Mouse (Mus musculus): ENCODE measurements around the gene Mgme1. TPM values are rescaled to one million over a fixed set of nuclear protein-coding genes. Genes with fewer than 3 reads are reported as not detected.

Mgme1 gene
- 6.8 and 7.6 TPM in 2 replicates for total RNA-seq (2017)

DNA sequence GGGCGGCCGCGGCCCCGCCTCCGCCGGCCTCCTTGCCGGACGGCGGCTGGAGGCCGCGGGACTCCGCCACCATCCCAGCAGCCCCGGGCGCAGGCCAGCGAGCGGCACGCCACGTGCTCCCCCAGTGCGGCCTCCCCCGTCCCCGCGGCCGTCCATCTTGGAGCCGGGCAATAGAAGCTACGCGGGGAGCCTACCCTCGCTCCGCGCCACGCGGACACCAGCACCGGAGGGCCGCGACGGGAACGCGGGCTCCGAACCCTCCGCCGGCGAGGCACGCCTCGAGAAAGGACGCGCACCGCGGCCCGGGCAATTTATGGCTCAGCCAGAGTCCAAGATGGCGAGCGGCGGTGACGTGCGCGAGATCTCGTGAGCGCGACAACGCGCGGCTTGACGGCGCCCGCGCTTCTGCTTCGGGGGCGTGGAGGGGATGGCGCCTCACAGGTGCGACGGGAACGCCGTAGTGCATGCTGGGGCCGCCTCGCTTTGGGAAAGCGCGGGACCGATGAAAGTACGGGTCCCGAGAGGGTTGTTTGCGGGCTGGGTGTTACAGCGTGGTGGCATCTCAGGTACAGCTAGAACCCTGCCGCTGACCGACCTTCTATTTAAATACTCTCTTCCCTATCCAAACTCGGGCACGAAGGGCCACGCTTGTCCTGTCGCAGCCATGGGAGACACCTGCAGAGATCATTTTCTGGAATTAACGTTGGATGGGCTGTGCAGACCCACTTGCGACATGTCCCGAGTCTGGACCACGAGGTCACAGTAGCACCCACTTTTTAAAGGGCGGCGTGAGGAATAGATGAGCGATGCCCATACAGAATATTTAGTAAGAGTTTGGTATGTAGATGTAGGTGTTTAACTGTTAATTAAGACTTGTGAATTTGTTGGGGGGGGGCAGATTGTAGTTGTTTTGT is at the start of gene Mgme1, which contains the start of gene Snx5:
TSS of gene Mgme1 (plus strand) at position 157 of the 914 bp plus-strand sequence.
TSS of gene Snx5 (minus strand) at position 400 of the 914 bp plus-strand sequence.
- peak; percentile 79 for ATAC-seq (ENCODE audit: extremely low read depth, insufficient number of reproducible peaks, low FRiP score, poor library complexity, severe bottlenecking)

DNA sequence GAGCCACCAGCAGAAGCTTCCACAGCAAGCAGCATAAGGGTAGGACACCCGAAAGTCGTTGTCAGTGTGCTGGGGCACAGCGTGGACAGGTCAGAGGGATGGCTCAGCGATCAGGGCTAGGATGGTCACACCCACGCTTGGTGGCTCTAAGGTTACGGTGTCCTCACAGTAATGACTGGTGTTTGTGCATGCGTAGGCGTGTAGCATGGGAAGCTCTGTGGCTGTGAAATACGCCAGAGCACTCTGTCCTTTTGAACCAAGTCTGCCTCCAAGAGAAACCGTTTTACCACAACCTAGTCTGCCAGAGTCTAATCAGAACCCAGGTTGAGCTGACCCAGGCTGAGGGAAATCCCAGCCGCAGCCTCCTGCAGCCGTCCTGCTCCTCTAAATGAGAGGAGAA is 46.1 kb upstream of the Mgme1 start:
- ATAC-seq (ENCODE audit: extremely low read depth, insufficient number of reproducible peaks, low FRiP score, poor library complexity, severe bottlenecking): peak; percentile 22; the same call in 1 of the 2 replicates

DNA sequence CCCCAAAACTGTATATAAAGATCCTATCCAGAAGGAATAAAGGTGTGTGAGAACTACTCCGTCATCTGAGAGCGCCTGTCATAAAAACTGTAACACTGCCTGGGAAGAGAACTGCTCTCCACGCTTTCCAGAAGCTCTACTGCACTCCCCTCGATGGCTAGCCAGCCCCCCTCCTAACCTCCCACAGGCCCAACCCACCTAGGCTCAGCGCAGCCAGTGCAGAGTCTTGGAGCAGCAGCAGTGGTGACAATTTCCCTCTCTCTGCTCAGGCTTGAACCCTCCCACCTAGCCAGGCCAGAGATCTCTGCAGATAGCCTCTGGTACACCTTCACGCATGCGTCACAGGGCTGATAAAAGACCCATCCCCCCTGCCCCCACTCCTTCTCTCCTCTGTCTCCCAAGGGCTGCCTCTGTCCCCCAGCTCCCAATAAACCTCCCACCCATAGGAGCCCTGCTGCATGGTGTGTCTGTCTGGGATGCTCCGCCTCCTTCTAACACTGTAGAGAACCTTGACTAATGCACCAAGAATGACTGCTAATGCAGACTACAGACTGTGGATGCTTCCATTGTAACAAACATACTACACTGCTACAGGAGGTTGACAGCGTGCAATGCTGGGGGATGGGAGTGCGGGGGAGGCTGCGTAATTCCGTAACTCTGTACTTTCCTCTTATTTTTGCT is 43.4 kb upstream of the Mgme1 start:
- ATAC-seq (ENCODE audit: extremely low read depth, insufficient number of reproducible peaks, low FRiP score, poor library complexity, severe bottlenecking): no peak

DNA sequence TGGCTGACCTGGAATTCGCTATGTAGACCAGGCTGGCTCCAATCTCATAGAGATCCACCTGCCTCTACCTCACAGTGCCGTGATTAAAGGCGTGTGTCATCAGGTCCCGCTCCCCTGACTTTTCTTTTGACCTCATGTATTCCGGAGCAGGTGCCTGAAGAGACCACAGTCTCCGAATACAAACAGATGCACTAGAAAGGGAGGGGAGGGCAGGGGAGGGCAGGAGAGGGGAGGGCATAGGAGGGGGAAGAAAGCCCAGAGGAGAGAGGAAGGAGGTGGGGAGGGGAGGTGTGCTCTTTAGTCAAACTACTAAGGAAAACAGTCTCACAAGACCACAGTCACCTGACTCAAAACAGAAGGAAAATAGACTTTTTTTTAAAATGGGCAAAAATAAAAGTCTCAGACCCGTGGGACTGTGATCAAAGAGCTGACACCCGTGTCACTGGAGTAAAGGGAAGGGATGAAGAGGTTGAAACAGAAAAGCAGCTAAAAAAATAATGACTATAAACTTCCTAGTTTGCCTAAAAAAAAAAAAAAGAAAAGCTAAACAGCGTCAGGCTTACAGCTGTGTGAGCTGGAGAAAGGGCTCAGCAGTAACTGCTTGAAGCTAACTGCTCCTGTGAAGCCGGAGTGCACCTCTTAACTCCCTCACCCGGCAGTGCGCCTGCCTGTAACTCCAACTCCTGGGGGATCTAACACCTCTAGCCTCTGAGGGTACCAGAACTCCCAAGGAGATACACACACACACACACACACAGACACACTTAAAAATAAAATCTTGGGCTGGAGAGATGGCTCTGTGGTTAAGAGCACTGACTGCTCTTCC is 41.7 kb upstream of the Mgme1 start:
- ATAC-seq (ENCODE audit: extremely low read depth, insufficient number of reproducible peaks, low FRiP score, poor library complexity, severe bottlenecking): peak; percentile 55

DNA sequence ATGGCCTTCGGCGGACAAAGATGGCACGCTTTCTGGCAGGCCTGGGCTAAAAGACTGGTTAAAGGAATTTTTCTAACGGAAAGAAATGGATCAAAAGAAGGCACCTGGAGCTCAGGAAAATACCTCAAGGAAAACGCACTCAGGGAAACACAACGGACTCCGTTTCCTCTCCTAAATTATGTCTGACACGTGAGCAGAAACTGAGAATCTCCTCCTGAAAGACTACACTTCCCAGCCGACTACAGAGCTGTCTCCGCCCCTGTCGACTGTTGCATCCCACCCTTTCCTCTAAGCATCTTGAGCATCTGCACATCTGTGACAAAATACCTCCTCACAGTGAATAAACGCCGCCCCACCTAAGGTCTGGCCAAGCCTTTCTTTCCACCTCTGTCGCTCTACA is 40.8 kb upstream of the Mgme1 start:
- no peak for ATAC-seq (ENCODE audit: extremely low read depth, insufficient number of reproducible peaks, low FRiP score, poor library complexity, severe bottlenecking)

DNA sequence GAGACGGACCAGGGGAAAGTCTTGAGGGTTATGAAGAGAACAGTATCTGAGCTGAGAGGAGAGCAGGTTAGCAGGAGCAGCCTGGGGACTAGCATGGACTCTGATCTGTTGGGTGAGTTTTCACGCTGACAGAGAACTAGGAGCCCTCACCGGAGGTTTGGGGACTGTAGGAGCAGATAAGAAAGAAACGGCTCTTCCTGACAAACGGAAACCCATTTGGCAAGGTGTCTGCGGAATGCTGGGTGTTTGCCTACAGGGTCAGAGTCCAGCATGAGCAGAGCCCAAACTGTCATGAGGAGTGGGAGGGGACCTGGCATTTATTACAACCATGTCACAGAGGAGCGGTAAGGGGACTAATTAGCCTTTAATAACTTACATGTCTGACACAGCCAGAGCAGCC is 40.0 kb upstream of the Mgme1 start:
- ATAC-seq (ENCODE audit: extremely low read depth, insufficient number of reproducible peaks, low FRiP score, poor library complexity, severe bottlenecking): no peak

DNA sequence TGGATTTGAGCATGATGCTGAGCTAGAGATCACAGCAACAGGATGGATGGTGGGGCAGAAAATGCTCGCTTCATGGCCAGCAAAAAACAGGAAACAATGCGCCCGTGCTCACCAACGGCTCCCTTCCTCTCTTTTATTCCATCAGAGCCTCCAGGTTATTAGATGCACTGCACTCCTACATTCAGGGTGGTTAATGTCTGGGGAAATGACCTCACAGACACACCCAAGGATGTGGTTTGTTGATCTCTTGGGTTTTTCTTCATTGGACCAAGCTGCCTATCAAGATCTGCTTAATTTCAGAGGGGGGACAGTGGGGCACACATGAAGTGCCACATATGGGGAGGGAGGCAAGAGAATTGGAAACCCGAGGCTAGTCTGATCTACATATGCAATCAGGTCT is 39.3 kb upstream of the Mgme1 start:
- ATAC-seq (ENCODE audit: extremely low read depth, insufficient number of reproducible peaks, low FRiP score, poor library complexity, severe bottlenecking): peak; percentile 81

DNA sequence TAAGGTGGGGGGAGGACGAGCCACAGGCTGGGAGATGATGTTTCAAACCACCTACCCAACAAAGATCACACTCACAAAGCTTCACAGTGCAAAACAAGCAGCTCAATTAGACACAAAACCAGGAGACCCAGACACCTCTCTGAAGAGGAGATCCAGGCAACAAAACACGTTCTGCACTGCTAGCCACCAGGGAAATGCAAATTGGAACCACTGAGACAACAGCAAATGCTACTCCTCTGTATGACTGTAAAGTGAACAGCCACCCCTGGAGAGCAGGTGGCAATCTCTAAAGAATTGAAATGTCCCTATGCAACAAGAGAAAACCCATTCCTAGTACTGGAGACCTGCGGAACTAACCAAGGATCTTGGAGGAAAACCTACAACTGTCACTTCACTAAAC is 36.9 kb upstream of the Mgme1 start:
- ATAC-seq (ENCODE audit: extremely low read depth, insufficient number of reproducible peaks, low FRiP score, poor library complexity, severe bottlenecking): peak; percentile 54

DNA sequence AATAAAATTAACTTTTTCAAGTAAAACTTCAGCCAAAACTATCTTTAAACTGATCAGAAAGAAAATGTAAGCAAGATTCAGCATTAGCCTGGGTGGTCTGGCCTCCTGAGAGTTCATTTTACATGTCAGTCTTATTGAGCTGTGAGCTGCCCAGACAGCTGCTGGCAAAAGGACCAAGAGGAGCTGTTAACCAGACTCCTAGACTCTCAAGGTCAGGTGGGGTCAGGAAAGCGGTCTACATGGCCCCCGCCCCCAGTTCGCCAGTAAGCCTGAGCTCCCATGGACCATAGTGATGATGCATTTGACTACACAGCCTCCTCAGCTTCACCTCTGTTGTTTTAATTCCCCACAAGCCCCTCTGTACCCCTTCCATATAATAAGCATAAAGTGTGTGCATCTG is 34.7 kb upstream of the Mgme1 start:
- no peak for ATAC-seq (ENCODE audit: extremely low read depth, insufficient number of reproducible peaks, low FRiP score, poor library complexity, severe bottlenecking)

DNA sequence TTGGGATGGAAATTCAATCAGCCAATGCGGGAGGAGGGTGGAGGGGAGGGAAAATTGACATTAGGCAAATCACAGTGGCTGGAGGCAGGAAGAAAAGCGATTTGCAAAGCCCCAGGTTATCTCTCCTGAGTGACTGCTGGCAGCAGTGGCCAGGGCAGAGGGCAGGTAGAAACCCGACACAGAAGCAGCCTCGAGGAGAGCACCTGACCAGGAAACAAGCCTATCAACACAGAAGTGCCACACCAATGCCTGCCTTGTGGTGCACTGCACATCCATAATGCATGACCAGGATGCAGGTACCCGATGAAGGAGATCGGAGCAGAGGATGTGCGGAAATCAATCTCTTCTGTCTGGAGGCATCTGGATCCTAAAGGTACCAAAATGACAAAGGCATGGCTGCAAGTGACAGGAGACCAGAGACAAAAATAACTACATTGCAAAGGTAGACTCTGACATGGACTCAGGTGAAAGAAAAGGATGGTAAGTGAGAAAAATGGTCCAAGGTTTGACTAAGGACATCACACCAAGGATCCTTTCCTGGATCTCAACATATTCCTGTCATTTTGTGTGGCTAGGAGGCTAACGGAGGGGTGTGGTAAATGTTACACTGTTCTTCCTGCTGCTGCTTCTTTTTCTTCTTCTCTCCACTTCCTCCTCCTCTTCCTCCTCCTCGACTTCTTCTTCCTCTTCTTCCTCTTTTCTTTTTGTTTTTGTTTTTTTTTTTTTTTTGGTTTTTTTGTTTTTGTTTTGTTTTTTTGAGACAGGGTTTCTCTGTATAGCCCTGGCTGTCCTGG is 33.5 kb upstream of the Mgme1 start:
- ATAC-seq (ENCODE audit: extremely low read depth, insufficient number of reproducible peaks, low FRiP score, poor library complexity, severe bottlenecking): no peak

DNA sequence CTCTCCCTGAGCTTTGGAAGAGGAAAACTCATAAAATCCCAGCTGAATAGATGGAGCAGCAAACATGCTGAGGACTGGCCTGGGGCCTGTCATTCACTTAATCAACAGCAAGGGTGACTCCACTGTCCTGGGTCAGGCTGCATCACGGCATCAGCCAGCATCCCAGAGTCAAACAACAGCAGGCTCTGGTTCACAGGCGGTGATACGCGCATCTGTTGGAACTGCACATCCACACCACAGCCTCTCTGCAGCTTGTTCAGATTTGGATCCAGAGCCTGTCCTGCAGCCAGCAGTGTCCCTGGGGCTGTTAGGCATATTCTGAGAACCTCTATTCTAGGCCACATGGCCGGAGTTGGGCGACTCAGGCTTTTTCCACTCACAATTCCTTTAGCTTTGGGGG is 32.1 kb upstream of the Mgme1 start:
- ATAC-seq (ENCODE audit: extremely low read depth, insufficient number of reproducible peaks, low FRiP score, poor library complexity, severe bottlenecking): no peak

DNA sequence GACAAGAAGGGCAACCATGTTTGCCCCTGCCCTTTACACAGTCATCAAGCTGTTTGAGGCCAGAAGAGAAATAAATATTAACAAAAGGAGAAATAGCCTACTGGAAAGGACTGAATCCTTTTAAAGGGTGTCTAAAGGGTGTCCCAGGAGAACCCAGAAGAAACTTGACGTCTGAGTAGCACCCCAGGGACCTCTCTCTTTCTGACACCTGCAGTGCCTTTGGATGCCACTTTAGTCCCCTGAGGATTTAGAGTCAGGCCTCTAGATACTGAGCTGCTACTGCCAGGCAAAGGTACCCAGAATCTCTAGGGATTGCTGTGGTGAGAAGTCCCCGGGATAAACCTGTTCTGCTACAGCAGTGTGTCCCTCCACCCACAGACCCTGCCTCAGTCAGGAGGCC is 31.1 kb upstream of the Mgme1 start:
- peak; percentile 33; the same call in 1 of the 2 replicates for ATAC-seq (ENCODE audit: extremely low read depth, insufficient number of reproducible peaks, low FRiP score, poor library complexity, severe bottlenecking)

DNA sequence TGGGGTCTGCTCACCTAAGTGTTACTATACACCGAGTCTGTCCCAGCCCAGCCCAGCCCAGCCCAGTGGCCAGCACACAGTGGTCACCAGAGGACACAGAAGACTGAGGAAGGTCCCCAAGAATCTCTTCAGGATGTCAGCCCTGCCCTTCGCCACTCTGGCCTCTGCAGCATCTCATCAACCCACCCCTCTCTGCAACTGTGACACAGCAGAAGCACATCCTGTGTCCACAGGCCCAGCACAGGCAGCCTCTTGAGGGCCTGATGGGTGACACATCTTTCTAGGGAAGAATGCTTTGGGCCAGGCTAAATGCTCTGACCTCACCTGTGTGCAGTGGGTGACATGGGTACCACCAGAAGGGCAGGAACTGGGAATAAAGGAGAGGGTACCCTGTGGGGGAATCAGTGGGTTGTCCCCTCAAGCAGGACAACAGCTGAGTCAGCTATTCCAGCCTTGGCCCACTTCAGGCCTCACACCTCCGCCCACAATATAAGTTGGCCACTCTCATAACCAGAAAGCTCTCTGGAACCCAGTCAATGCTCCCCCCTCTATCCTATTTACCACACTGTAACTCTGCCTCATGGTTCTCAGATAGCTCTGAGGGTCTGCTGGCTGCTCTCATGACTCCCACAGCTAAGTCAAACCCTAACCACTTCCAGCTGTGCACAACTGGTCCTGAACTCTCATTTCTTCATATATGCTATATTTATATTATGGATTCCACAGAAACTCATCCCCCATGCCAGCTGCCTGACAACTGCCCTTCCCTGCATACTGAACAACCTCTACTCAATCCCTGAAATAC is 30.2 kb upstream of the Mgme1 start:
- 0 out of 2 replicates have a peak, but pooled peaks have one; percentile 11 for ATAC-seq (ENCODE audit: extremely low read depth, insufficient number of reproducible peaks, low FRiP score, poor library complexity, severe bottlenecking)

DNA sequence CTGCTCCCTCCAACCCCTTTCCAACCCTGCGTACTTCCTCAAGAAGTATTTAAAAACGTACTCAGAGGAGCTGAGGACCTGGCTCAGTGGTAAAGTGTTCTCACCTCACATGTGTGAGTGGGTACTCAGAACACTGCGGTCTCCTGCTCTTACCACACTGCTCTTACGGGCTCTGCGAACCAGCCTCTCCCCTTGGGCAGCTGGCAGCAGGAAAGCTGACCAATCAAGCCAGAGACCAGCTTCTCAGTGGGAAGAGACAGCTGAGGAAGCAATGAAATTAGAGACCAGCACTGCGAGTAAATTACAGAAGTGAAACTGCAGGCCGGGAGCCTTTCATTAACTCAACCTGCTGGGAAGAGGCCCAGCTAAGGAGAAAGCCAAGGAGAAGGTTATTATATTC is 25.0 kb upstream of the Mgme1 start:
- peak; percentile 32 for ATAC-seq (ENCODE audit: extremely low read depth, insufficient number of reproducible peaks, low FRiP score, poor library complexity, severe bottlenecking)

DNA sequence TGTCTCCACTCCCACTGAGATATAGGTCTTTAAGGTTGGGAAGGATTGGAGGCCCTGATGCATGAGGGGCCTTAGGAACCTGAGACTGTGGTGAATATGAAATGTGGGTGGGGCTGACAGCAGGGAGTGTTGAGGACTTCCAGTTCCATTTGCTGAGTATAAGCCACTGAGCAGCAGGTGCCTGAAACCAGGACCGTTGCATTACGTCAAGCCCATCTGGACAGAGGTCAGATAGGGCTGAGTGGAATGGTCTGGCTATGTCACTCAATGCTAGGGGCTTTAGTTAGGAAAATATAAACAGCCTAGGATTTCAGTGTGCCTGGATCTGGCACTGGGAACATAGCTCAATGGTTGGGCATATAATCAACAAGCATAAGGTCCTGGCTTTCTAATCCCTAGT is 24.2 kb upstream of the Mgme1 start:
- ATAC-seq (ENCODE audit: extremely low read depth, insufficient number of reproducible peaks, low FRiP score, poor library complexity, severe bottlenecking): no peak

DNA sequence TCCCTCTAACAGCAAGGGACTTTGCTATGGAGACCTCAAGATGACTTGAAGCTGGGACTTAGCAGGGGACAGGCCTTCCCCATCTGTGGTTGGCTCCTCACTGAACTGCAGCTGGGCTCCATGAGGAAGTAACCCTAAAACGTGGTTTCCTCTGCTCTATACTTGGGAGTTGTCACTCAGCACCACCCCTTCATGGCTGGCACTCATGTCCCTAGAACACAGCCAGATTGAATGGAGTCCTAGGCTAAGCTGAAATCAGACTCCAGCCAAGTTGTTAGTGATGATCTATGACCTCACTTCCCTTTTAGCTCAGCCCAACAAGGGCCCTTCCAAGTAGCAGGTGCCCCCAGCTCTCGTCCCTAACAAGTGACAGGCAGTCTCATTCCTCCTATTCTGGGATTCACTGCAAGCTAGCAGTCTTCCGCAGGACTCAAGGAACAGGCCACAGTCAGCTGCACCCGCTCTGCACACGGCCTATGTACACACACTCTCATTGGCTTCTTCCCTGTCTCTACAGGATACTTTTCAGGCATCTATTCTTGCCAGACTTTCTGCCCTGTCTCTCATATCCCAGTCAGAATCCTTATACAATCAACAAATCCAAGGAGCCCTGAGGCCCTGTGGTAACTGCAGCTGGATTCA is 23.0 kb upstream of the Mgme1 start:
- ATAC-seq (ENCODE audit: extremely low read depth, insufficient number of reproducible peaks, low FRiP score, poor library complexity, severe bottlenecking): peak; percentile 65

DNA sequence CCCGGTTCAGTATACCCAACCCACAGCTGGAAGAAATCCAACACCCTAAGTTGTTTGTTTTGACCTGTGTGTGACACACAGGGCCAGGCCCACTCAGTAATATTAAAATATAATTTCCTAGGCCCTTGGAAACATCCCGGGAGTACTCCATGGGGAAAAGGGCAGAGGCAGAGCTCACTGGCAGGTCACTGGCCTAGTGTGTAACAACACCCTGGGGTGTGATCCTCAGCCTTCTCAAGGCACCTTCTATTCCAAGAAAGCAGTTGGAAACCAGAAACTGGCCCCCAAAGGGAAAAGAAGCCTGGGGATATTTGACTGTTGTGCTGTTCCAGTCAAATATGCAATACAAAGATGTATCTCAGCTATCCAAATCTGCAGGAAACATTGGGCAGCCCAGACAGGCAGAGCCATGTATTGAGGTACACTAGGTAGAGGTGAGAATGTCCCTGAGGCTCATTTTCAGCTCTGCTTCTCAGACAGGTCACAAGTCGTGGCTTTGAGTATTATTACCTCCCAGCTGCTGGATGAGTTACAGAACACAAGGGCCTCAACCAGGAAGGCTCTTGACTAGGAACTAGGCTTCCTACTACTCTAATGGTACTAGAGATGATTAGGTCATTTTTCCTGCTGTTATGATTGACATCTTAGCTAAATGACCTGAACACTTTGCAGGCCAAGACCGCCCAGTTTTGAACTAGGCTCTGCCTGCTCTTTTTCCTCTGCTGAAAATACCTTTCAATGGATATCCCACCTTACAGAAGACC is 21.7 kb upstream of the Mgme1 start:
- no peak for ATAC-seq (ENCODE audit: extremely low read depth, insufficient number of reproducible peaks, low FRiP score, poor library complexity, severe bottlenecking)

All from neutrophil, adult 5-6 weeks (primary cell).